9 mouse cellular contexts compared by ENCODE assay signal in the genomic region with DNA sequence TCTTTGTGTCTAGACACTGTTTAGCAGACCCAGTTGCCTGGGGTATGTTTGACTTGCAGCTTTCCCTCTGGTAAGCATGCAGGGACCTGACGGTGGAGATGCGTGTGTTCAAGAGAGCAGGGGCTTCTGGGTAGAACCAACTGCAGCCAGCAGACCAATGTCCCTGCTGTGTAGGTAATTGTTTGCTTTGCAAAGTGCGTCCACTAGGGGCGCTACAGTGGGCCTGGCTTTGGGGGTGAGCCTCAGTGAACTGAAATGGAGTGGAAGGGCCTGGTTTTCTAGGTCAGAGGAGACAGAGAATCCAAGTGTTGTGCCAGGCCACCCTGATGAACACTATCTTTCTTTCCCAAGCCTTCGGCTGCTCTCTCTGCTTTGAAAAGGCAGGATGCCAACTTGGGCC.
DNase-seq lines count a peak whose midpoint lies in the region; ATAC-seq lines count a peak whose summit lies in the region.
"Had no signal": no experiment of that assay in that cellular context is flagged by ENCODE, and none has a peak within 500 bp of the region (broad histone marks: within the 10 kb centered on the region; RNA-seq: fewer than 3 reads in every experiment).

No protein-coding gene starts in this region.

- DNase-seq in layer of hippocampus, postnatal 10 days (ENCODE audit: low spot score in 2 of 2), result peak; percentile 66 to 68
- no peak for DNase-seq in layer of hippocampus, adult 8-10 months (ENCODE audit: low spot score in 2 of 2)
- peak; percentile 86 for DNase-seq in R1 (ENCODE audit: low read depth, low spot score)
- DNase-seq in cerebellum, postnatal 25 days, result peak; percentile 48 to 62
- DNase-seq in hindbrain, embryonic 14.5 days (ENCODE audit: low spot score), result peak; percentile 47
- DNase-seq in B cell, adult 2 months, result no peak

- H3K4me2 ChIP-seq in hindbrain, embryonic 14.5 days (replicated peaks), result no peak overlapping the region

- H3K27me3 ChIP-seq in hindbrain, embryonic 14.5 days (ENCODE audit: control insufficient read depth, insufficient read depth, low read length), result no peaks in the 10 kb centered on the region

- 51% methylated on average over 5 of the region's 5 CpGs for WGBS in hindbrain, embryonic 14.5 days

- 0 out of 2 replicates have a peak overlapping the region, but pooled peaks have one; percentile 3 for H3K27ac ChIP-seq in hindbrain, embryonic 14.5 days

- ATAC-seq in hindbrain, embryonic 14.5 days (ENCODE audit: low FRiP score), result no peak
- ATAC-seq in activated CD4-positive, CD25-positive, alpha-beta regulatory T cell, adult 4 months, result no peak
- no peak for ATAC-seq in inflammation-experienced regulatory T-cells, adult 6 months

- H3K9ac ChIP-seq in hindbrain, embryonic 14.5 days, result no peak overlapping the region

- no peaks in the 10 kb centered on the region for H3K36me3 ChIP-seq in hindbrain, embryonic 14.5 days (replicated peaks; ENCODE audit: control insufficient read depth, insufficient read depth)

- peaks cover 20% of the 10 kb centered on the region for H3K4me1 ChIP-seq in hindbrain, embryonic 14.5 days (replicated peaks; ENCODE audit: control insufficient read depth, insufficient read depth, low read length)

- no peaks in the 10 kb centered on the region for H3K9me3 ChIP-seq in hindbrain, embryonic 14.5 days (ENCODE audit: control insufficient read depth, low read length)

- H3K4me3 ChIP-seq in hindbrain, embryonic 14.5 days (replicated peaks; ENCODE audit: low read length), result no peak overlapping the region
- H3K4me3 ChIP-seq: myocyte had no signal

Comparison
In these comparisons a context has a peak if more than half of its experiments do, and no peak if none do; other contexts are left out.
1. DNase-seq: peak in layer of hippocampus, postnatal 10 days (2 of 2), R1 (single experiment), cerebellum, postnatal 25 days (2 of 2) and hindbrain, embryonic 14.5 days (single experiment); none in layer of hippocampus, adult 8-10 months (0 of 2) and B cell, adult 2 months (0 of 2).